23 mouse cellular contexts compared by ENCODE assay signal in genomic region chr8:90246357-90246756, GRCm38 (mm10).
DNase-seq lines count a peak whose midpoint lies in the region; ATAC-seq and TF ChIP-seq lines count a peak whose summit lies in the region.
"Had no signal": no experiment of that assay in that cellular context is flagged by ENCODE, and none has a peak within 500 bp of the region (broad histone marks: within the 10 kb centered on the region; RNA-seq: fewer than 3 reads in every experiment).

No protein-coding gene starts in this region.

- no peak overlapping the region for H3K9ac ChIP-seq in forebrain, embryonic 12.5 days
- H3K9ac ChIP-seq in midbrain, embryonic 14.5 days (replicated peaks; ENCODE audit: low read length) = no peak overlapping the region
- H3K9ac ChIP-seq: embryonic facial prominence, embryonic 13.5 days; intestine, embryonic 15.5 days; liver, embryonic 13.5 days had no signal

- H3K27ac ChIP-seq in forebrain, embryonic 12.5 days = peak overlapping the region; percentile 50; the same call in 1 of the 2 replicates
- H3K27ac ChIP-seq in forebrain, embryonic 10.5 days = no peak overlapping the region
- H3K27ac ChIP-seq in midbrain, embryonic 14.5 days (replicated peaks; ENCODE audit: low read depth, low read length) = peak overlapping the region; percentile 60; the same call in 1 of the 2 replicates
- H3K27ac ChIP-seq in layer of hippocampus, adult 2 months = no peak overlapping the region
- H3K27ac ChIP-seq: embryonic facial prominence, embryonic 13.5 days; gastrocnemius, adult 2 months; heart, embryonic 10.5 days; intestine, embryonic 15.5 days; left cerebral cortex, adult 2 months; liver, embryonic 13.5 days had no signal

- WGBS in forebrain, embryonic 12.5 days = 77% methylated on average over 8 of the region's 8 CpGs
- WGBS in forebrain, embryonic 10.5 days = 93% methylated on average over 8 of the region's 8 CpGs
- 30% methylated on average over 8 of the region's 8 CpGs for WGBS in midbrain, embryonic 14.5 days

- H3K4me2 ChIP-seq in forebrain, embryonic 12.5 days = no peak overlapping the region
- H3K4me2 ChIP-seq in midbrain, embryonic 14.5 days (ENCODE audit: low read length) = 0 out of 2 replicates have a peak overlapping the region, but pooled peaks have one; percentile 12
- H3K4me2 ChIP-seq: embryonic facial prominence, embryonic 13.5 days; intestine, embryonic 15.5 days; liver, embryonic 13.5 days had no signal

- TF ChIP-seq CTCF in layer of hippocampus, adult 2 months (conservative IDR thresholded peaks at IDR 0.05) = no peak

- peaks cover 48% of the 10 kb centered on the region for H3K4me1 ChIP-seq in forebrain, embryonic 12.5 days
- H3K4me1 ChIP-seq in forebrain, embryonic 10.5 days = peaks cover 54% of the 10 kb centered on the region
- H3K4me1 ChIP-seq in midbrain, embryonic 14.5 days (ENCODE audit: control insufficient read depth, insufficient read depth, low read length) = peaks cover 26% of the 10 kb centered on the region
- H3K4me1 ChIP-seq: heart, embryonic 10.5 days; intestine, embryonic 15.5 days; liver, embryonic 13.5 days had no signal

- H3K4me3 ChIP-seq in forebrain, embryonic 12.5 days (replicated peaks) = no peak overlapping the region
- no peak overlapping the region for H3K4me3 ChIP-seq in forebrain, embryonic 10.5 days
- H3K4me3 ChIP-seq in midbrain, embryonic 14.5 days (replicated peaks; ENCODE audit: low read depth, low read length) = no peak overlapping the region
- H3K4me3 ChIP-seq in layer of hippocampus, adult 2 months = no peak overlapping the region
- H3K4me3 ChIP-seq: embryonic facial prominence, embryonic 13.5 days; erythroblast, embryonic 14.5 days; gastrocnemius, adult 2 months; heart, embryonic 10.5 days; intestine, embryonic 15.5 days; left cerebral cortex, adult 2 months; liver, embryonic 13.5 days had no signal

- H3K9me3 ChIP-seq in forebrain, embryonic 12.5 days = no peaks in the 10 kb centered on the region
- no peaks in the 10 kb centered on the region for H3K9me3 ChIP-seq in forebrain, embryonic 10.5 days
- no peaks in the 10 kb centered on the region for H3K9me3 ChIP-seq in midbrain, embryonic 14.5 days (ENCODE audit: control insufficient read depth, low read length)
- H3K9me3 ChIP-seq: embryonic facial prominence, embryonic 13.5 days; heart, embryonic 10.5 days; intestine, embryonic 15.5 days; liver, embryonic 13.5 days had no signal

- H3K36me3 ChIP-seq in forebrain, embryonic 12.5 days (replicated peaks) = peaks cover 27% of the 10 kb centered on the region
- peaks cover 35% of the 10 kb centered on the region for H3K36me3 ChIP-seq in forebrain, embryonic 10.5 days (replicated peaks)
- H3K36me3 ChIP-seq in midbrain, embryonic 14.5 days (ENCODE audit: control insufficient read depth, insufficient read depth, low read length) = peaks cover 24% of the 10 kb centered on the region
- H3K36me3 ChIP-seq: intestine, embryonic 15.5 days; liver, embryonic 13.5 days had no signal

- no peak for ATAC-seq in forebrain, embryonic 12.5 days (ENCODE audit: low FRiP score)
- no peak for ATAC-seq in midbrain, embryonic 14.5 days (ENCODE audit: low FRiP score, low TSS enrichment)
- ATAC-seq: activated CD4-positive, CD25-positive, alpha-beta regulatory T cell, adult 4 months; intestine, embryonic 15.5 days had no signal

- no peak for DNase-seq in forebrain, embryonic 10.5 days (ENCODE audit: extremely low spot score, low spot score)
- DNase-seq in retina, postnatal 1 day = peak; percentile 54
- no peak for DNase-seq in retina, embryonic 14.5 days (ENCODE audit: low spot score)
- peak; percentile 64 for DNase-seq in midbrain, embryonic 14.5 days
- no peak for DNase-seq in testis, postnatal 10 days (ENCODE audit: low spot score)
- no peak for DNase-seq in layer of hippocampus, adult 2 months (ENCODE audit: low spot score in 2 of 2)
- no peak for DNase-seq in ovary, postnatal 10 days (ENCODE audit: low spot score)
- DNase-seq: adrenal gland, adult 8-10 months; cerebellum, adult 8-10 months; cerebellum, postnatal 36 days; gastrocnemius, adult 2 months; heart, postnatal 4 days; kidney, postnatal 36 days; liver, embryonic 13.5 days; lung, adult 2 months; lung, postnatal 14 days had no signal

- H3K27me3 ChIP-seq in forebrain, embryonic 12.5 days = peaks cover 14% of the 10 kb centered on the region
- H3K27me3 ChIP-seq in forebrain, embryonic 10.5 days (ENCODE audit: poor library complexity, severe bottlenecking) = peaks cover 25% of the 10 kb centered on the region
- H3K27me3 ChIP-seq in midbrain, embryonic 14.5 days (ENCODE audit: control insufficient read depth, insufficient read depth, low read length) = no peaks in the 10 kb centered on the region
- H3K27me3 ChIP-seq: intestine, embryonic 15.5 days; liver, embryonic 13.5 days had no signal

Comparison
In these comparisons a context has a peak if more than half of its experiments do, and no peak if none do; other contexts are left out.
1. H3K27ac ChIP-seq: peak in forebrain, embryonic 12.5 days (single experiment) and midbrain, embryonic 14.5 days (single experiment); none in forebrain, embryonic 10.5 days (single experiment) and layer of hippocampus, adult 2 months (single experiment).
2. DNase-seq: peak in retina, postnatal 1 day (single experiment) and midbrain, embryonic 14.5 days (single experiment); none in forebrain, embryonic 10.5 days (single experiment), retina, embryonic 14.5 days (single experiment), testis, postnatal 10 days (single experiment), layer of hippocampus, adult 2 months (0 of 2) and ovary, postnatal 10 days (single experiment).